Mouse (Mus musculus): ENCODE measurements around the gene Coq2.

Coq2 gene

DNA sequence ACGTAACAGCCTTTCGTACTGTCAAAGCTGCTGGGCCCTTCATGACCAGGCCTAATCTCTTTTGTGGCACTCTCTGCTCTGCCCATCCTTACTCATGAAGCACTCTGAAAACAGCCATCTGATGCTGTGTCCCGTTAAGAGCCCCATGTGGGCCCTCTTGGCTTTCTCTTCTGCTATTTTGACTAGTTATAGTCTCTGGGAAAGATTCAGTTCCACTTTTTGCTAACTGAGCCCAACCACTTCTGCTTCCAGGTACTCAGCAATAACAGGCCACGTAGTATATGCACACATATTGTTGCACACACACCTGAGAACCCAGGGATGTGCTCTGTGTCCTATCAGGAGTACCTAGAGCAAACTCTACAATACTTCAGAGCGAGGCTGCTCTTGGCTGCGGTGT is 11.9 kb downstream of the Coq2 start:
- DNase-seq (ENCODE audit: low read depth, low spot score), result no peak

DNA sequence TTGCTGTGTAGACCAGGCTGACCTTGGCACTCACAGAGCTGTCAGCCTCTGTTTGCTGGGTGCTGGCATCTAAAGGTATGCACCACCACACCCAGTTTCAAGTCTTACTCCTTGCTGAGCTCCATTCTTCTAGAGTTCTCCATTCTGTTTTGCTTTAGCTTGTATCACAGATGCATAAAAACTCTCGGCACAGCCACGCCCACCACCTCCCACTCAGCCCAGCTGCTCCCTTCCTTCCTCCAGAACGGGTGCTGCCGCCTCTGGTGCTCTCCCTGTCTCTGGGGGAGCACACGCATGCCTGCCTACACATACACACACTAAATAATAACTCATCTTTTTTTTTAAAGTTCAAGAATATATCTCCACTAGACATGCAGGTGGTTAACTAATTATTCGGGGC is 16.5 kb downstream of the Coq2 start:
- no peak for DNase-seq (ENCODE audit: low read depth, low spot score)

DNA sequence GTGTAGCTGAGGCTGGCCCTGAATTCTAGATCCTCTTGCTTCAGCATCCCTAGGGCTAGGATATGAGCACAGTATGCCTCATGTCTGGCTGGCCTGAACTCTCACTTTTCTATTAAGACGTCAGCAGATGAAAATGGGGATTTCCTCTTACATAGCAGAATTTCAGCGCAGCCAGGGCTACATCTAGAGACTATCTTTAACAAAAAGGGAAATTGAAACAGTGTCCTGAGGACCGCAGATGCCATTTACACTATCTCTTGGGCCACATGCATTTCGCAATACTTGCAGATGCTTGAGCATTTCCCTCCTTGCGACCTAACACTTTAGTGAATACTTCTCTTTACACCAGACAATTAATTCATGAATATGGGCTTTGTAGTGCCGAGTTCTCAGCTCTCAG is 18.6 kb downstream of the Coq2 start:
- DNase-seq (ENCODE audit: low read depth, low spot score), result no peak

DNA sequence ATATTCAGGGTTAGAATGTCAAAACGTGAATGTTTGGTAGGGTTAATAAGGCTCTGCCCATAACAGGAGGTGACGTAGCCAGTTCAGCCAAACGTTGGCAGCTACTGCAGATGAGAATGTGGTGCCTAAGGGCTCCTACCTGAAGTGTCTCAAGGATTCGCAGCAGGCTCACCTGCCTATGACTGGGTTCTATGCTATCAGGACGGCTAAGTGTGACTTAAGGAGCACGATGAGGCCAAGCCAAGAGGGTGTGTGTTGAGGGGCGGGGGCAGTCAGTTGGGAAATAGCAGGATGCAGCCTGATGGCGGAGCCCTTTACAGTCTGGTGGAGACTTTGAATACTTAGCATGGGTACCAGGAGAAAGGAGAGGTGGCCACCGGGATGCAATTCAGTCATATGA is 22.6 kb downstream of the Coq2 start:
- DNase-seq (ENCODE audit: low read depth, low spot score), result no peak

DNA sequence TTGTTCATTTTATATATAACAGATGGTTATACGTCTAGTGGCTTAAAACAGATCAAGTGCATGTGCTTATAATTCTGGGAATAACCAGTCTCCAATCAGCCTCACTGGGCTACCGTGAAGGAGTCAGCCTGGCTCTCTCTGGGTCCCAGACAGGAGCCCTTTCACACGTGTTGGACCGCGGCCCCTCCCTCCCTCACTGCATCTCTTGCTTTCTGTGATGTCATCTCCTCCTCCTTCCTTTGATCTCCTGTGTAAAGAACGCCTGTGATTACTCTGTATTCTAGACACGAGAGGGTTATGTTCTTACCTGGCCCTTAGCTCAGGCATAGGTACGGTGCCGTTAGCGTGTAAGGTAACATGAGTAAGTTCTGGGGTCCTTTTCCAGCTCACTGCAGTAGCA is 23.5 kb downstream of the Coq2 start:
- no peak for DNase-seq (ENCODE audit: low read depth, low spot score)

DNA sequence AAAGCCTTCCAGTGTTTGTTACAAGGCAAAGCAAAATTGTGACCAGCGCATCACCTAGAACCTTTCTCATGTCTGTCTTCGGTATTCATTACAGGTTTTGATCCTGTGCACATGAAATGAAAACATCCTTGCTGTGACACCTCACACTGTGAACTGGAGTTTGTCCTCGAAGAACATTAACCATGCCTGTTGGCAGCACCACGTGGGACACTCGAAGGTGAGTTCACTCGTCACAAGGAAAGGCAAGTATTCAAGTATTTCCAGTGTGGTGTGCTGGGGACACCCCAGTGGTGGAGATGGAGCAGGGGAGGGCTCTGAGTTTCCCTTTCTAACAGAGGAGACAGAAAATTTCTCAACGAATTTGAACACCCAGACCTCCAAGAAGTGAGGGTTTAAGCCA is 24.0 kb downstream of the Coq2 start:
- DNase-seq (ENCODE audit: low read depth, low spot score), result no peak

DNA sequence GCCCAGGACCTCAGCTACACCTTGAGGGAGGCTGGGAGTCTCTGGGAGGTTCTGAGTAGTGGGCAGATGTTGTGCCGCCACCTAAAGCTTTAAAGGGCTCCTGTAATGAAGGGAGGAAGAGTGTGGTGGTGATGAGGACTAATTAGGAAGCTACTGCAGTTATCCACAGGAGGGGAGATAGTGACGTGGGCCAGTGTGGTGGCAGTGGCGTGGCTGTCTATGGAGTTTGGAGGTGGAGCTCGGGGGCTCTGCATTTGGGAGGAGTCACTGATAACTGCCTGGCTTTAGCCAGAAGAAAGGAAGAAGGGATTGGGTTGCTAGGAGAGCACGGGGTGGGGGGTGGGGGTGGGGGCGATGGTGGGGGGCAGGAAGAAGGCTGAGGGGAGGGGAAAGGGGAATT is 26.4 kb downstream of the Coq2 start:
- DNase-seq (ENCODE audit: low read depth, low spot score), result no peak

DNA sequence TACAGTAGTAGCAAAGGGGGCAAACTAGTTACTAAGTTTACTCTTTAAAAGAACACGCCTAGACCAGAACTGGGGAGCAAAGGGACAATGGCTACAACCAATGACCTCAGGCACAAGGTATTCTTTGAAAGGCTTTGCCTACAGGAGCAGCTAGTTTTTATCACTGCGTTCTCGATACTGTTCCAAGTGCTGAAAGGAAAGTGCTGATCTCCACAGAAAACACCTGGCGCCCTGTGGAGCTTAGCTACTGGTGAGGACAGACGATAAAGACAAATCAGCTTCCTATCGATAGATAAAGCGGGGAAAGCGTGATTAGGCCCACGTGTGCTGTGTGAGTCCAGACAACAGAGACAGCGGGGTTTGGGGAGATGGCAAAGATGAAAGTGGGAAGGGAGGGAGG is 26.9 kb downstream of the Coq2 start:
- no peak for DNase-seq (ENCODE audit: low read depth, low spot score)

DNA sequence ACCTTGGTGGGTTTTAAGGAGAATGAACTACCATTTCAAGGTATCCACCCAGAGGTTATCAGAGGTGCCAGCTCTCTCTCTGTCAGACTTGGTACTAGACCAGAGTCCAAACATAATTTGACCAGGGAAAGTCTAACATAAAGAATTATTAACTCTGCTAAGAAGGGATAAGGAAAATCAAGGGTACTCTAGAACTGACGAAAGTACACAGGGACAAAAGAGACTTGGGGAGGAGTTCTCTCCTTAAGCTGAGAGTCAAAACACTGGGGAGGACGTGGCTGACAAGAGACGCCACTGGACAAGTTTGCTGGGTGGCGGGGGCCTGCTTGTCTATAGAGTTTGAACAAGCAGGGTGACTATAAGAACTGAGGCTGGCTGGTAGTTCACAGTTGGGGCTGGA is 28.4 kb downstream of the Coq2 start:
- DNase-seq (ENCODE audit: low read depth, low spot score), result no peak

DNA sequence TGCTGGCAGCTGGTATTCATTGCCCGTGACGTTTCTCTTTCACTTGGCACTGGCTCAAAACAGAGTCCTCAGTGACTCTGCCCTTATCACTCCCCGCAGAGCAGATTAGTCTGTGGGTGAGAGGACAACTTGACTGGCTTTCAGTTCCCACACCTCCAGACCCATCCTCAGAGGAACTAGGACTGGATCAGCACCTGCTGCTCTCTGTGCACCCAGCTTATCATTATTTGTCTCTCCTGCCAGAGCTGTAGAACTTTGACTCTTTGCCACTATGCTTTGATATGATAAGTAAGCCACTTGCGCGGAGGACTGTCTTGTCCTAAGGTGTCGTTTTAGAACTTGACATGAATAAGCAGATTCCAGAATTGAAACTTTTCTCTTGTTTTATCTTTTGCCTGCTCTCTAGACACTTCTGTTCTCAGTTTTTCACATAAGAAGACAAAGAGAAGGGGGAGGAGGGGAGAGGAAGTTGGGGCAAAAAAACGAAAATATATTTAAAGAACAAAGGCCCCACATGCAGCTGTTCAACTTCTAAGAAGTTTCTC is 30.9 kb downstream of the Coq2 start:
- no peak for DNase-seq (ENCODE audit: low read depth, low spot score)

DNA sequence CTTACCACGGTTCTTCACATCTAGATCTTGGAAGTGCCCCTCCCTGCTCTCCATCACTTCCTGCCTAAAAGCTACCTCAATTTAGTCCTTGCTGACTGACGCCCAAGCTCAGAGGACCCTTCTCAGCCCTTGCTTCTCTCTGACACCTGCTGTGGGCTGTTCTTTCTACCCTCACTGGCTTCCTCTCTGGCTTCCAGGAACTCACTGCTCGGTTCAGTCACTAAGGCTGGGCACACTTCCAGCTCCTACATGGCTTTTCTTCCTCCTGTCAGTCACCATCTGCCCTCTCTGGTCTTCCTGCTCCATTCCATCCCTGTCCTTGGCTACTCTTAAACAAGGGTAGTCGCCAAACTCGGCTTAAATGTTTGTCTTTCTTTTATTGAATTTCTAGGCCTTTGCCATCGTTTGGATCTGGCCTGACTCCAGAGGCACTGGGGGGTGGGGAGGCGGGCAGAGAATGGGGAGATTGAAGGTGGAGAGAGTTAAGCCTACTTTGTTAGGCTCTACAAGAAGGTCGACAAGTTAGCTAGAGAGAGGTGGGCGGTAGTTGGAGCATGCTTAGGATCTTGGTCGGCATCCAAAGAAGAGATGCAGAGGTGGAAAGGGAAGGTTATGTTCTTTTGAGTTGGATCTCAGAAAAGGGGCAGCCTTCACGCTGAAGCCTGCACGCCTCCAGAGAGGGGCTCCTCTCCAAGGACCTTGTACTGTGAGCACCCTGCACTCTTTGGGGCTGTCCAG is 31.5 kb downstream of the Coq2 start:
- DNase-seq (ENCODE audit: low read depth, low spot score), result no peak

DNA sequence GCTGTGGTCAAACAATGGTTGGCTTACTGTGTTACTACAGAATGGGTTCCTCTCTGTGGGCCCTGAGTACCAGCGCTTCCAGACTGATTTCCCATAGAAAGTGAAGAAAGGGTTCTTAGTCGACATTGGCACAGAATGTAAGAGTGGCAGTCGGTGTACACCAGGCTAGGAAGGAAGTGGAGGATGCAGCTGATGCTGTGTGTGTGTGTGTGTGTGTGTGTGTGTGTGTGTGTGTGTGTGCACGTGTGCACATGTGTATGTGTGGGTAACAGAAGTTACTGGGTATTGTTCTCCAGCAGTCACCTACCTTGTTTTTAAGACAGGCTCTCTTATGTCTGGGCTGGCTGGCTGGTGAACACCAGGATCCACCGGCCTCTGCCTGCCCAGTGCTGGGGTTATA is 32.6 kb downstream of the Coq2 start:
- no peak for DNase-seq (ENCODE audit: low read depth, low spot score)

DNA sequence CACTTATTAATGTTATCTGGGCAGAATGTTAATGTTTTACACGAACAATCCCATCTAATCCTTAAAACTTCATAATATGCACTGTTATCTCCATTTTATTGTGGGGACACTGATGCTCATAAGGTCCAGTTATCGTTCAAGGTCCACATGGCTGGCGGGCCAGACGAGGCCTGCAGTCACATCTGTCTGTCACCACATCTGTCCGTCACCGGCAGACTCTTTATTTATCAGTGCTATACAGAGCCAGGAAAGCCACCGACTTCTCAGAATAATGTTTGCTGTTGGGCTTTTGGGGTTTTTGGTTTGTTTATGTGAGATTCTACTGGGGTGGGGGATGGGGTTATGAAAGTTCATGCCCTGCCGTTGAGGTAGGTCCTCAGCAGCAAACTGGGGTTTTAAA is 36.5 kb downstream of the Coq2 start:
- no peak for DNase-seq (ENCODE audit: low read depth, low spot score)

DNA sequence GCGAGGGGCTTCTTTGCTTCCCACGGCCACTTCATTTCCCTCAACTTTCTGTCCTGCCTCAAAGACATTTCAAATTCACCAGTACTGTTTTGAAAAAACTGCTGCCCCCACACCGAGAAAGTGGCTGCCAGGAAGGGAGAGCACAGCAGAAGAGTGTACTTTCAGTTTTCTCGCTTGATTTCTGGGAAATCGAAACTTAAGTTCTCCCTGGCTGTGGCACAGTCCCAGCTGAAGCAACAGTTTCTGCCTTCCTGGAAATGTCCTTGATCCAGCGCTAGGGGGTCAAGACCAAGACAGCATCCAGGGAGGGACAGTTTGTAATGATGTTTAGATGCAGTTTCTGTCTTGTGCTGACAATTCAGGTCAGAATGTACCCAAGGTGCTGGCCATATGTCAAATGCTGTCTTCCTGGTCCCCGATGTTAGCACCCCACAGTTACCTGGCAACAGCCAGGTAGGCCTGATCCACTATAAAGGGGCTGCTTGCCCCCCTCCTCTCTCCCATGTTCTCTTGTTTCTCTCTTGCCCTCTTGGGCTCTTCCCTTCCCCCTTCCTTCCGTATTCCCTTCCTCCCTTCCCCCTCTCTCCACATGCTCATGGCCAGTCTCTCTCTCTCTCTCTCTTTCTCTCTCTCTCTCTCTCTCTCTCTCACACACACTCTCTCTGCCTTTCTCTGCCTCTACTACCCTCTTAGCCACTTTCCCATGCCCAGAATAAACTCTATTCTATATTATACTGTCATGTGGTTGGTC is 38.0 kb downstream of the Coq2 start:
- DNase-seq (ENCODE audit: low read depth, low spot score), result peak; percentile 75

DNA sequence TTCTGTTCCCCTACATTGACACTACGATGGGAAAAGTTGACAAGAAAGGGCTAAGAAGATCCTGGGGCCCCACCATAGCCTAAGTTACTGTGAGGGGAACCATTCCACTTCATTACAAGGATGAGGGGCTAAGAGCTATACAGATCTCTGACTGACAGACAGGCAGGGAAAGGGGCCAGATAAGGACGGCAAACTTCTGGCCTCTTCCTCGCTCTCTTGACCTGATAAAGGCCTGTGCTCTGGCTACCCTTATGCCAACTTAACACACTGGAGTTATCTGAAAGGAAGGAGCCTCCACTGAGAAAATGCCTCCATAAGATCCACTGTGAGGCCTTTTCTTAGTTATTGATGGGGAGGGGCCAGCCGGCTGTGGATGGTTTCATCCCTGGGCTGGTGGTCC is 39.0 kb downstream of the Coq2 start:
- no peak for DNase-seq (ENCODE audit: low read depth, low spot score)

DNA sequence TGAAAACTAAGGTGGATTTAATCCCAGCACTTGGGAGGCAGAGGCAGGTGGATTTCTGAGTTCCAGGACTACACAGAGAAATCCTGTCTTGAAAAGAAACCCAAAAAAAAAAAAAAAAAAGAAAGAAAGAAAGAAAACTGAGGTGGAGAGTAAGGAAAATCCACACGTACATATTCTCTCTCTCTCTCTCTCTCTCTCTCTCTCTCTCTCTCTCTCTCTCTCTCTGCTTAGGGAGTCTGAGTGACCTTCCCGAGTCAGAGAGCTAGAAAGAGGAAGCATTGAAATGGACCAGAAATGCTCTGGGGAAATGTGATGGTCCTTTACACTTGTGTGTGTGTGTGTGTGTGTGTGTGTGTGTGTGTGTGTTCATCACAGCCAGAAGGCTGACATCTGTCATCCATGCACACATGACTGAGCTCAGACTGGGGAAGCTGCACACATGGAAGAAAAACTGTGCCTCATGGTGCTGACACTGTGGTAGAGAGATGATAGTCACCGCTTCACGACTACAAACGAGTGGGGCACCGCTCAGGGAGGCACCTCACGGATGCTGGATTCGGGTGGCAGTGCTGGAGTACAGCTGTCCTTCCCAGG is 40.0 kb downstream of the Coq2 start:
- DNase-seq (ENCODE audit: low read depth, low spot score), result no peak

DNA sequence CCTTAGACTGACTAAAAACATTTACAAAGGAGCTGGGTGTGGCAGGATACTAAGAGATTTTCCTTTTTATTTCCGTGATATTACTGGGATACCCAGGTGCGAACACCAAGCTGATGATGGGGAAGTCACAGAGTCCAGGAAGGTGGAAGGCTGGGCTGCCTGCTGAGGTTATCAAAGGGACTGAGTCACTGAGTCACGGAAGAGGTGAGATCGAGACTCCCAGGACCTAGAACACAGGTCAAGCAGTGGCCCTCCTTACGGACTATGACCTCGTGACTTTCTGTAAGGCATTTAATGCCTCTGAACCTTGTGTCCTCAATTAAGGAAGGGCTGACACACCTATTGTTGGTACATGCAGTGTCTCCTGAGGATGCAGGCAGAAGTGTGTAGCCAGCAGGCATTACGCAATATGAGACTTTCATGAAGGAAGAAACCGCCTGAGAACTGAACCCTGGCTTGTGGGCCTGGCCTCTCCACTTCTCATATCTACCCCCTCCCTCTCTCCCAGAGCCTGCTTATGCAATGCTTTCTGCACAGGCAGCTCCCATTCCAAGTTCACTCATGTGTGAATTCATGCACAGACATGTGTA is 42.3 kb downstream of the Coq2 start:
- DNase-seq (ENCODE audit: low read depth, low spot score), result peak; percentile 52

DNA sequence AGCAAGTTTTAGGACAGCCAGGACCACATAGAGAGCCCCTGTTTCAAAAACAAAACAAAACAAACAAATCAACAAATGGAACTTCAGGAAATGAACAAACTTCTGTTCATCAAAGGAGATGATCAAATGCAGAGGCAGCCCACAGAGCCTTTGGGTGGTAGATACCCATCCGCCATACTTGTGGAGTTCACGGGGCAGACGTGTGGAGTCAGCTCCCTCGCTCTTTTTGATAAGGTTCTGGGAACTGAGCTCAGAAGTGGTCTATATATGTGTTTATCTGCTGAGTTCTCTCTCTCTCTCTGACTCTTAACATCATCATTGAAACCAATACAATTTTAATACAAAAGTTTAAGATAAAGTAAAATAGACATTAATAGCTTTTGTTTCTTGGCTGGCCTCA is 46.1 kb downstream of the Coq2 start:
- DNase-seq (ENCODE audit: low read depth, low spot score), result no peak

DNA sequence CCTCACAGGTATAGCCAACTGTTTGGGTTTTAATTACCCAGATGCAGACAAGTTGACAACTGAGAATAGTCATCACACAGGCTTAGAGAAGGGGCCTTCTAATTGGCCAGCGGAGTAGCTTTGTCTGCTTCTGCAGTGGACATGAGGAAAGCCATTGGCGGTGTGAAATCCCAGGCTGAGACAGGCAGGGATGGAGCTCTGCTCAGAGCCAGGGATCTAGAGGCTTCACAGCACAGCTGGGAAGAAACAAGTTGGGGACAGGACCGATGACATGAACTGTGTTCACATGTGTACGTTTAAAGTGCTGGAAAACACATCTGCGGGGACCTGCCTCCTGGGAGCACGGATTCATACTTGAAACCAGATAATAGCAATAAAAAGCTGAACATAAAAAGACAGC is 48.4 kb downstream of the Coq2 start:
- no peak for DNase-seq (ENCODE audit: low read depth, low spot score)

DNA sequence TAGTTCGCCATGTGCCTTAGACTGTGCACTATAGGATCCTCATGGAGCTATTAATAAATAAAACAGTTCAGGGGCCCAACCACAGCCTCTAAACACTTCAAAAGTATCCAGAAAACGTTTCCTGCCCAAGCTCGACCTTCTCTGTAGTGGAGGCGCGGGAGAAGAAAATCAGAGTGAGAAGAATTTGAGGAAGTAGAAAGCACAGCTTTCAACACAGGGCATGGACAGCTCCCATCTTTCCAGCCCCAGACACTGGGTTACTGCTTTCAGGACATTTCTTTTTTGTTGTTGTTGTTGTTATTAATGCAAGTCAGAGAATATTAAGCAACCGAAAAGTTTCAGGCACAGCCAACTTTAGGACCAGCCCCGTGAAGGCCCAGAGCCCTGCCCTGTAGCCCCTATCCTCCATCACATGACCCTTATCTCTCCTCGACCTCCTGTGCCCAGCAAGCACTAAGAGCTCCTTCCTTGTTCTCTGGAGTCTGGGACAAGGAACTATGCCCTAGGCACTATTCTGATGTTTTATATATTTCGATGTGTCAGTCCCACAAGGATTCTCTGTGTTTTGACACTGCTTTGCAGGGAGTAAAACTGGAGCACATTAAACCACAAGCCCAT is 50.1 kb downstream of the Coq2 start:
- no peak for DNase-seq (ENCODE audit: low read depth, low spot score)

DNA sequence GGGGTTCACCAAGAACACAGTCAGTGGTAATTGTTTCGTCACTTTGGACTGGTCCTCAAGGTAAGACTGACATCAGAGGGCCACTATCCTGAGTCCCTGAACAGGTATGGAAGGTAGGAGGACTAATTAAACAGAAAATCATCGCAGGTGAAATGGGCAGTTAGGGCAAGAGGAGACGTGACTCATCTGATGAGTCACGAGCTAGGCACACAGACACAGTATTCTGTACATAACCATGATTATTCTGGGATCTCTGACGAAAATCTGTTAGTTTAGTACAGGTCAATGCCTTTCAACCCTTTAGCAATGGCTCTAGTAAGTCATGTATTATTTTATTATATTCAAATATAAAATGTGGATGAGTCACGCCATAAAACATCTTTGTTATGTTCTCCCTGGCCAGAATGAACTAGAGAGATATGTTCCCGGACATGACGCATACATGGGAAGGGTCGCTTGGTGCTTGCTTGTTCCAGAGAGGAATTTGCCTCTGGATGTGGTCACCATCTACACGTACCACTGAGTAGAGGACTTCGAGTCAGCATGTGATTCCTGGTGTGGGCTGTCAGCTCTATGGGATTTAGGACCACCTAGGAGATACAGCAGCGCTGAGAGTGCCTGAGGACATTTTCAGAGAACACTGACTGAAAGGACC is 52.3 kb downstream of the Coq2 start:
- peak; percentile 97 for DNase-seq (ENCODE audit: low read depth, low spot score)
